Mouse (Mus musculus): Measurements from ENCODE around the gene Ppargc1a. TPM values are rescaled to one million over a fixed set of nuclear protein-coding genes. Genes with fewer than 3 reads are reported as not detected.

Ppargc1a gene
- polyA plus RNA-seq, 1 experiment from 2014 or later: 15.8 TPM

- H3K36me3 ChIP-seq (ENCODE audit: control insufficient read depth, insufficient read depth, low read length): no peaks in the 10 kb centered on the region
- no peaks in the 10 kb centered on the region for H3K9me3 ChIP-seq (ENCODE audit: control insufficient read depth, low read length)
- no peak overlapping the region for H3K27ac ChIP-seq (ENCODE audit: low read depth, low read length)
- no peak overlapping the region for H3K4me2 ChIP-seq (replicated peaks; ENCODE audit: low read depth, low read length)
- no peak for ATAC-seq (ENCODE audit: low FRiP score, low TSS enrichment)
- no peaks in the 10 kb centered on the region for H3K4me1 ChIP-seq (ENCODE audit: control insufficient read depth, insufficient read depth, low read length)
- H3K4me3 ChIP-seq (ENCODE audit: low read length): no peak overlapping the region
- no peak overlapping the region for H3K9ac ChIP-seq (ENCODE audit: low read depth, low read length)
- WGBS: 61% methylated on average over 5 of the region's 5 CpGs
- no peaks in the 10 kb centered on the region for H3K27me3 ChIP-seq (ENCODE audit: control insufficient read depth, insufficient read depth, low read length)
These were observed 101.5 kb downstream of the Ppargc1a start for GRCm38 (mm10) chr5:51466036-51466435.

GRCm38 (mm10) chr5:51452033-51452432 is 115.5 kb downstream of the Ppargc1a start:
- no peak overlapping the region for H3K4me3 ChIP-seq (ENCODE audit: low read length)
- WGBS: 75% methylated on average over 3 of the region's 3 CpGs
- no peaks in the 10 kb centered on the region for H3K9me3 ChIP-seq (ENCODE audit: control insufficient read depth, low read length)
- H3K4me2 ChIP-seq (replicated peaks; ENCODE audit: low read depth, low read length): no peak overlapping the region
- no peaks in the 10 kb centered on the region for H3K27me3 ChIP-seq (ENCODE audit: control insufficient read depth, insufficient read depth, low read length)
- H3K9ac ChIP-seq (ENCODE audit: low read depth, low read length): no peak overlapping the region
- no peak overlapping the region for H3K27ac ChIP-seq (ENCODE audit: low read depth, low read length)
- H3K4me1 ChIP-seq (ENCODE audit: control insufficient read depth, insufficient read depth, low read length): no peaks in the 10 kb centered on the region
- H3K36me3 ChIP-seq (ENCODE audit: control insufficient read depth, insufficient read depth, low read length): no peaks in the 10 kb centered on the region
- no peak for ATAC-seq (ENCODE audit: low FRiP score, low TSS enrichment)

GRCm38 (mm10) chr5:51447631-51448030 is 119.9 kb downstream of the Ppargc1a start:
- no peak overlapping the region for H3K27ac ChIP-seq (ENCODE audit: low read depth, low read length)

GRCm38 (mm10) chr5:51446299-51447090 is 121.0 kb downstream of the Ppargc1a start:
- Histone ChIP-seq H3K36me3 (ENCODE audit: control insufficient read depth, insufficient read depth, low read length) (no peaks in the 10 kb centered on the region), H3K27ac (ENCODE audit: low read depth, low read length) (no peak overlapping the region), H3K4me1 (ENCODE audit: control insufficient read depth, insufficient read depth, low read length) (no peaks in the 10 kb centered on the region), H3K4me3 (ENCODE audit: low read length) (no peak overlapping the region), H3K4me2 (replicated peaks; ENCODE audit: low read depth, low read length) (no peak overlapping the region), H3K9me3 (ENCODE audit: control insufficient read depth, low read length) (no peaks in the 10 kb centered on the region), H3K9ac (ENCODE audit: low read depth, low read length) (no peak overlapping the region), H3K27me3 (ENCODE audit: control insufficient read depth, insufficient read depth, low read length) (no peaks in the 10 kb centered on the region)
- no peak for ATAC-seq (ENCODE audit: low FRiP score, low TSS enrichment)
- 84% methylated on average over 14 of the region's 14 CpGs for WGBS

More at GRCm38 (mm10) chr5:51447631-51448030, 119.9 kb downstream of the Ppargc1a start:
- Histone ChIP-seq H3K4me3 (ENCODE audit: low read length) (no peak overlapping the region), H3K4me2 (replicated peaks; ENCODE audit: low read depth, low read length) (no peak overlapping the region), H3K36me3 (ENCODE audit: control insufficient read depth, insufficient read depth, low read length) (no peaks in the 10 kb centered on the region), H3K9ac (ENCODE audit: low read depth, low read length) (no peak overlapping the region), H3K27me3 (ENCODE audit: control insufficient read depth, insufficient read depth, low read length) (no peaks in the 10 kb centered on the region), H3K9me3 (ENCODE audit: control insufficient read depth, low read length) (no peaks in the 10 kb centered on the region), H3K4me1 (ENCODE audit: control insufficient read depth, insufficient read depth, low read length) (no peaks in the 10 kb centered on the region)
- 94% methylated on average over 1 of the region's 1 CpGs for WGBS
- no peak for ATAC-seq (ENCODE audit: low FRiP score, low TSS enrichment)

GRCm38 (mm10) chr5:51445726-51446125 is 121.8 kb downstream of the Ppargc1a start:
- no peak overlapping the region for H3K4me2 ChIP-seq (replicated peaks; ENCODE audit: low read depth, low read length)
- no peaks in the 10 kb centered on the region for H3K36me3 ChIP-seq (ENCODE audit: control insufficient read depth, insufficient read depth, low read length)
- no peak overlapping the region for H3K27ac ChIP-seq (ENCODE audit: low read depth, low read length)
- ATAC-seq (ENCODE audit: low FRiP score, low TSS enrichment): no peak
- no peaks in the 10 kb centered on the region for H3K9me3 ChIP-seq (ENCODE audit: control insufficient read depth, low read length)
- no peaks in the 10 kb centered on the region for H3K4me1 ChIP-seq (ENCODE audit: control insufficient read depth, insufficient read depth, low read length)
- H3K9ac ChIP-seq (ENCODE audit: low read depth, low read length): no peak overlapping the region
- H3K27me3 ChIP-seq (ENCODE audit: control insufficient read depth, insufficient read depth, low read length): no peaks in the 10 kb centered on the region
- no peak overlapping the region for H3K4me3 ChIP-seq (ENCODE audit: low read length)

GRCm38 (mm10) chr5:51439773-51440172 is 127.8 kb downstream of the Ppargc1a start:
- Histone ChIP-seq H3K4me1 (ENCODE audit: control insufficient read depth, insufficient read depth, low read length) (no peaks in the 10 kb centered on the region), H3K9me3 (ENCODE audit: control insufficient read depth, low read length) (no peaks in the 10 kb centered on the region), H3K27me3 (ENCODE audit: control insufficient read depth, insufficient read depth, low read length) (no peaks in the 10 kb centered on the region), H3K27ac (ENCODE audit: low read depth, low read length) (no peak overlapping the region), H3K4me2 (replicated peaks; ENCODE audit: low read depth, low read length) (no peak overlapping the region), H3K36me3 (ENCODE audit: control insufficient read depth, insufficient read depth, low read length) (no peaks in the 10 kb centered on the region), H3K9ac (ENCODE audit: low read depth, low read length) (no peak overlapping the region), H3K4me3 (ENCODE audit: low read length) (no peak overlapping the region)
- no peak for ATAC-seq (ENCODE audit: low FRiP score, low TSS enrichment)
- WGBS: 15% methylated on average over 4 of the region's 4 CpGs

GRCm38 (mm10) chr5:51433905-51434304 is 133.6 kb downstream of the Ppargc1a start:
- Histone ChIP-seq H3K4me3 (ENCODE audit: low read length) (no peak overlapping the region), H3K9ac (ENCODE audit: low read depth, low read length) (no peak overlapping the region), H3K36me3 (ENCODE audit: control insufficient read depth, insufficient read depth, low read length) (no peaks in the 10 kb centered on the region), H3K4me2 (replicated peaks; ENCODE audit: low read depth, low read length) (no peak overlapping the region), H3K27me3 (ENCODE audit: control insufficient read depth, insufficient read depth, low read length) (no peaks in the 10 kb centered on the region), H3K27ac (ENCODE audit: low read depth, low read length) (no peak overlapping the region), H3K9me3 (ENCODE audit: control insufficient read depth, low read length) (no peaks in the 10 kb centered on the region), H3K4me1 (ENCODE audit: control insufficient read depth, insufficient read depth, low read length) (no peaks in the 10 kb centered on the region)
- 72% methylated on average over 5 of the region's 5 CpGs for WGBS
- ATAC-seq (ENCODE audit: low FRiP score, low TSS enrichment): no peak

GRCm38 (mm10) chr5:51432532-51432931 is 135.0 kb downstream of the Ppargc1a start:
- no peak overlapping the region for H3K4me2 ChIP-seq (replicated peaks; ENCODE audit: low read depth, low read length)
- 84% methylated on average over 2 of the region's 2 CpGs for WGBS
- H3K4me1 ChIP-seq (ENCODE audit: control insufficient read depth, insufficient read depth, low read length): no peaks in the 10 kb centered on the region
- H3K27ac ChIP-seq (ENCODE audit: low read depth, low read length): no peak overlapping the region
- no peak for ATAC-seq (ENCODE audit: low FRiP score, low TSS enrichment)
- H3K4me3 ChIP-seq (ENCODE audit: low read length): no peak overlapping the region
- H3K27me3 ChIP-seq (ENCODE audit: control insufficient read depth, insufficient read depth, low read length): no peaks in the 10 kb centered on the region
- no peaks in the 10 kb centered on the region for H3K9me3 ChIP-seq (ENCODE audit: control insufficient read depth, low read length)
- H3K36me3 ChIP-seq (ENCODE audit: control insufficient read depth, insufficient read depth, low read length): no peaks in the 10 kb centered on the region
- H3K9ac ChIP-seq (ENCODE audit: low read depth, low read length): no peak overlapping the region

- ATAC-seq (ENCODE audit: low FRiP score, low TSS enrichment): no peak
- Histone ChIP-seq H3K27ac (ENCODE audit: low read depth, low read length) (no peak overlapping the region), H3K36me3 (ENCODE audit: control insufficient read depth, insufficient read depth, low read length) (no peaks in the 10 kb centered on the region), H3K9me3 (ENCODE audit: control insufficient read depth, low read length) (no peaks in the 10 kb centered on the region), H3K27me3 (ENCODE audit: control insufficient read depth, insufficient read depth, low read length) (no peaks in the 10 kb centered on the region), H3K4me1 (ENCODE audit: control insufficient read depth, insufficient read depth, low read length) (no peaks in the 10 kb centered on the region), H3K4me3 (ENCODE audit: low read length) (no peak overlapping the region), H3K4me2 (replicated peaks; ENCODE audit: low read depth, low read length) (no peak overlapping the region), H3K9ac (ENCODE audit: low read depth, low read length) (no peak overlapping the region)
- WGBS: 58% methylated on average over 4 of the region's 4 CpGs
These were observed 135.5 kb downstream of the Ppargc1a start for GRCm38 (mm10) chr5:51432031-51432430.

All from kidney, embryonic 14.5 days (tissue).